Mouse (Mus musculus): ENCODE measurements around the gene Pkn3. TPM values are rescaled to one million over a fixed set of nuclear protein-coding genes. Genes with fewer than 3 reads are reported as not detected.

The Pkn3 gene
- polyA plus RNA-seq, 1 experiment, result 9.2 TPM

GRCm38 (mm10) chr2:30062249-30063093 is 15.0 kb upstream of the Pkn3 start:
- under 1% methylated on average over 40 of the region's 40 CpGs for WGBS
- no peak for DNase-seq (ENCODE audit: low read depth, low spot score)

GRCm38 (mm10) chr2:30063235-30063634 is 14.2 kb upstream of the Pkn3 start:
- no peak for DNase-seq (ENCODE audit: low read depth, low spot score)
- WGBS, result 6% methylated on average over 8 of the region's 8 CpGs

- DNase-seq (ENCODE audit: low read depth, low spot score), result no peak
- 14% methylated on average over 3 of the region's 3 CpGs for WGBS
These were observed 13.7 kb upstream of the Pkn3 start for GRCm38 (mm10) chr2:30063791-30064190.

GRCm38 (mm10) chr2:30064298-30064697 is 13.2 kb upstream of the Pkn3 start:
- WGBS, result 43% methylated on average over 3 of the region's 3 CpGs
- DNase-seq (ENCODE audit: low read depth, low spot score), result no peak

- 1% methylated on average over 87 of the region's 101 CpGs for WGBS
These were observed 11.2 kb upstream of the Pkn3 start for GRCm38 (mm10) chr2:30066046-30066901.

GRCm38 (mm10) chr2:30067031-30067888 is 10.2 kb upstream of the Pkn3 start:
- under 1% methylated on average over 57 of the region's 69 CpGs for WGBS
- no peak for DNase-seq (ENCODE audit: low read depth, low spot score)

More at GRCm38 (mm10) chr2:30066046-30066901, 11.2 kb upstream of the Pkn3 start:
- no peak for DNase-seq (ENCODE audit: low read depth, low spot score)

GRCm38 (mm10) chr2:30067962-30068361 is 9.5 kb upstream of the Pkn3 start:
- no peak for DNase-seq (ENCODE audit: low read depth, low spot score)
- 9% methylated on average over 7 of the region's 7 CpGs for WGBS

GRCm38 (mm10) chr2:30072875-30073274 is 4.6 kb upstream of the Pkn3 start:
- DNase-seq (ENCODE audit: low read depth, low spot score), result no peak
- 85% methylated on average over 7 of the region's 7 CpGs for WGBS

GRCm38 (mm10) chr2:30073285-30073684 is 4.2 kb upstream of the Pkn3 start:
- WGBS, result 80% methylated on average over 3 of the region's 3 CpGs
- no peak for DNase-seq (ENCODE audit: low read depth, low spot score)

- DNase-seq (ENCODE audit: low read depth, low spot score), result no peak
- 24% methylated on average over 3 of the region's 3 CpGs for WGBS
These were observed 1.9 kb upstream of the Pkn3 start for GRCm38 (mm10) chr2:30075625-30076024.

- 89% methylated on average over 9 of the region's 9 CpGs for WGBS
- DNase-seq (ENCODE audit: low read depth, low spot score), result no peak
These were observed 1.0 kb upstream of the Pkn3 start for GRCm38 (mm10) chr2:30076439-30076838.

GRCm38 (mm10) chr2:30076959-30077358 is 525 bp upstream of the Pkn3 start:
- 65% methylated on average over 6 of the region's 6 CpGs for WGBS
- DNase-seq (ENCODE audit: low read depth, low spot score), result no peak

- whole genome bisulfite sequencing, result 29% methylated on average over 10 of the region's 10 CpGs
- no peak for DNase-seq (ENCODE audit: low read depth, low spot score)
These were observed 847 bp downstream of the Pkn3 start for GRCm38 (mm10) chr2:30078349-30078712.

GRCm38 (mm10) chr2:30078760-30079159 is 1.3 kb downstream of the Pkn3 start:
- DNase-seq (ENCODE audit: low read depth, low spot score), result no peak

GRCm38 (mm10) chr2:30080181-30080800 is 2.8 kb downstream of the Pkn3 start:
- DNase-seq (ENCODE audit: low read depth, low spot score), result no peak
- WGBS, result 89% methylated on average over 15 of the region's 15 CpGs

More at GRCm38 (mm10) chr2:30078760-30079159, 1.3 kb downstream of the Pkn3 start:
- 78% methylated on average over 4 of the region's 4 CpGs for WGBS

- WGBS, result 49% methylated on average over 5 of the region's 5 CpGs
- no peak for DNase-seq (ENCODE audit: low read depth, low spot score)
These were observed 6.6 kb downstream of the Pkn3 start for GRCm38 (mm10) chr2:30084113-30084512.

- WGBS, result 65% methylated on average over 12 of the region's 12 CpGs
- no peak for DNase-seq (ENCODE audit: low read depth, low spot score)
These were observed 7.1 kb downstream of the Pkn3 start for GRCm38 (mm10) chr2:30084632-30085031.

GRCm38 (mm10) chr2:30087310-30087709 is 9.8 kb downstream of the Pkn3 start:
- 92% methylated on average over 4 of the region's 4 CpGs for WGBS
- no peak for DNase-seq (ENCODE audit: low read depth, low spot score)

GRCm38 (mm10) chr2:30091521-30091920 is 14.0 kb downstream of the Pkn3 start:
- 97% methylated on average over 12 of the region's 12 CpGs for WGBS
- no peak for DNase-seq (ENCODE audit: low read depth, low spot score)
